Mouse (Mus musculus): ENCODE results near the gene Msh5. TPM values are rescaled to one million over a fixed set of nuclear protein-coding genes. Genes with fewer than 3 reads are reported as not detected.

Msh5 gene
- total and polyA plus RNA-seq, 3 experiments = 26.3 to 29.0 TPM; not detected in 1

- H3K79me2 ChIP-seq (ENCODE audit: control insufficient read depth, insufficient read depth, low read length, poor library complexity) = peaks cover 30% of the 10 kb centered on the region
- no peaks in the 10 kb centered on the region for H3K9me3 ChIP-seq (replicated peaks; ENCODE audit: insufficient read depth, low read length)
- TF ChIP-seq POLR2AphosphoS2 (IDR thresholded peaks at IDR 0.05; ENCODE audit: low read length) (no peak), TBP (IDR thresholded peaks at IDR 0.05; ENCODE audit: low read depth, low read length) (peak; percentile 30; the same call in 1 of the 2 replicates)
- peak overlapping the region; percentile 99 for H3K9ac ChIP-seq (ENCODE audit: control insufficient read depth, low read depth, low read length, poor library complexity, severe bottlenecking)
- DNase-seq (ENCODE audit: low read depth, low spot score) = peak; percentile 49
- H3K27me3 ChIP-seq (ENCODE audit: control insufficient read depth in 1 of 2, insufficient read depth in 2 of 2, low read length in 2 of 2) = no peaks in the 10 kb centered on the region
- H3K4me3 ChIP-seq (ENCODE audit: control insufficient read depth in 1 of 2, insufficient read depth in 1 of 2, low read depth in 2 of 2, low read length in 2 of 2) = peak overlapping the region; percentile 88 to 89
- no peaks in the 10 kb centered on the region; a peak in 1 of 4 replicates for H3K4me1 ChIP-seq (ENCODE audit: control insufficient read depth in 1 of 2, insufficient read depth in 2 of 2, low read length in 2 of 2)
- H3K27ac ChIP-seq (ENCODE audit: control insufficient read depth, low read depth, low read length) = peak overlapping the region; percentile 94
- peaks cover 0 to 6% of the 10 kb centered on the region in 2 experiments; a peak in 2 of 4 replicates for H3K36me3 ChIP-seq (ENCODE audit: control insufficient read depth in 1 of 2, insufficient read depth in 2 of 2, low read length in 2 of 2)
Measured at GRCm38 (mm10) chr17:34982328-34982727, 64.2 kb downstream of the Msh5 start.

- H3K9ac ChIP-seq (ENCODE audit: control insufficient read depth, low read depth, low read length, poor library complexity, severe bottlenecking) = peak within 1 kb of the TSS; percentile 99
- H3K4me3 ChIP-seq (ENCODE audit: control insufficient read depth in 1 of 2, insufficient read depth in 1 of 2, low read depth in 2 of 2, low read length in 2 of 2) = peak within 1 kb of the TSS; percentile 88 to 89
- H3K27ac ChIP-seq (ENCODE audit: control insufficient read depth, low read depth, low read length) = peak within 1 kb of the TSS; percentile 94
- H3K9me3 ChIP-seq (replicated peaks; ENCODE audit: insufficient read depth, low read length) = no peaks in the 10 kb centered on the region
- H3K4me1 ChIP-seq (ENCODE audit: control insufficient read depth in 1 of 2, insufficient read depth in 2 of 2, low read length in 2 of 2) = no peaks in the 10 kb centered on the region; a peak in 1 of 4 replicates
- H3K79me2 ChIP-seq (ENCODE audit: control insufficient read depth, insufficient read depth, low read length, poor library complexity) = peaks cover 30% of the 10 kb centered on the region
- no peaks in the 10 kb centered on the region for H3K27me3 ChIP-seq (ENCODE audit: control insufficient read depth in 1 of 2, insufficient read depth in 2 of 2, low read length in 2 of 2)
- H3K36me3 ChIP-seq (ENCODE audit: control insufficient read depth in 1 of 2, insufficient read depth in 2 of 2, low read length in 2 of 2) = peaks cover 0 to 6% of the 10 kb centered on the region in 2 experiments; a peak in 2 of 4 replicates
- DNase-seq (ENCODE audit: low read depth, low spot score) = peak; percentile 90
- 0 out of 2 replicates have a peak, but pooled peaks have one; percentile 49 for TF ChIP-seq E2F4 (IDR thresholded peaks at IDR 0.05; ENCODE audit: borderline replicate concordance, low read depth, low read length)
- TF ChIP-seq TAL1 (IDR thresholded peaks at IDR 0.05; ENCODE audit: low read length) = no peak
- TF ChIP-seq MAX (IDR thresholded peaks at IDR 0.05; ENCODE audit: low read length) = peak; percentile 81
- peak; percentile 35; the same call in 1 of the 2 replicates for TF ChIP-seq KAT2A (conservative IDR thresholded peaks at IDR 0.05; ENCODE audit: low read depth, low read length)
- no peak for TF ChIP-seq GATA1 (IDR thresholded peaks at IDR 0.05; ENCODE audit: low read depth, low read length)
- no peak for TF ChIP-seq ZC3H11A (IDR thresholded peaks at IDR 0.05; ENCODE audit: low read depth, low read length)
- TF ChIP-seq CHD2 (IDR thresholded peaks at IDR 0.05; ENCODE audit: low read length) = no peak
- TF ChIP-seq MAFK (IDR thresholded peaks at IDR 0.05; ENCODE audit: borderline replicate concordance, low read depth, low read length) = no peak
- peak; percentile 81 for TF ChIP-seq ELF1 (IDR thresholded peaks at IDR 0.05; ENCODE audit: low read depth, low read length)
- TF ChIP-seq GABPA (IDR thresholded peaks at IDR 0.05; ENCODE audit: low read depth, low read length) = no peak
- no peak for TF ChIP-seq POLR2AphosphoS5 (IDR thresholded peaks at IDR 0.05; ENCODE audit: borderline replicate concordance, low read depth, low read length)
- no peak for TF ChIP-seq USF1 (IDR thresholded peaks at IDR 0.05; ENCODE audit: low read depth, low read length)
- TF ChIP-seq POLR2AphosphoS2 (IDR thresholded peaks at IDR 0.05; ENCODE audit: low read length) = peak; percentile 77; the same call in 1 of the 2 replicates
- peak; percentile 94 for TF ChIP-seq NRF1 (IDR thresholded peaks at IDR 0.05; ENCODE audit: insufficient read depth, low read depth, low read length, poor library complexity, severe bottlenecking)
- TF ChIP-seq MYB (IDR thresholded peaks at IDR 0.05; ENCODE audit: low read depth, low read length) = no peak
- peak; percentile 88 for TF ChIP-seq MYC (IDR thresholded peaks at IDR 0.05; ENCODE audit: low read depth, low read length)
- TF ChIP-seq ZMIZ1 (IDR thresholded peaks at IDR 0.05; ENCODE audit: low read depth, low read length) = 0 out of 2 replicates have a peak, but pooled peaks have one; percentile 32
- TF ChIP-seq SIN3A (IDR thresholded peaks at IDR 0.05; ENCODE audit: low read length) = peak; percentile 82; the same call in 1 of the 2 replicates
- no peak for TF ChIP-seq CHD1 (IDR thresholded peaks at IDR 0.05; ENCODE audit: low read depth, low read length)
- no peak for TF ChIP-seq ZKSCAN1 (IDR thresholded peaks at IDR 0.05; ENCODE audit: low read depth, low read length)
- TF ChIP-seq UBTF (IDR thresholded peaks at IDR 0.05; ENCODE audit: borderline replicate concordance, insufficient read depth, low read depth, low read length) = no peak
- peak; percentile 80 for TF ChIP-seq HCFC1 (IDR thresholded peaks at IDR 0.05; ENCODE audit: low read depth, low read length)
- peak; percentile 89 for TF ChIP-seq MXI1 (IDR thresholded peaks at IDR 0.05; ENCODE audit: low read depth, low read length)
- TF ChIP-seq TCF12 (IDR thresholded peaks at IDR 0.05; ENCODE audit: low read depth, low read length) = no peak
- TF ChIP-seq CTCF (IDR thresholded peaks at IDR 0.05 in 2 of 3, conservative IDR thresholded peaks at IDR 0.05 in 1 of 3; ENCODE audit: control insufficient read depth in 1 of 3, insufficient read depth in 1 of 3, low read depth in 2 of 3, low read length in 3 of 3, poor library complexity in 1 of 3, severe bottlenecking in 1 of 3) = no peak
- TF ChIP-seq USF2 (IDR thresholded peaks at IDR 0.05; ENCODE audit: borderline replicate concordance in 1 of 2, insufficient read depth in 1 of 2, low read depth in 1 of 2, low read length in 2 of 2) = no peak
- TF ChIP-seq BHLHE40 (IDR thresholded peaks at IDR 0.05; ENCODE audit: borderline replicate concordance, low read depth, low read length) = no peak
- 0 out of 2 replicates have a peak, but pooled peaks have one; percentile 75 for TF ChIP-seq TBP (IDR thresholded peaks at IDR 0.05; ENCODE audit: low read depth, low read length)
- TF ChIP-seq MEF2A (IDR thresholded peaks at IDR 0.05; ENCODE audit: extremely low read depth, insufficient replicate concordance, low read depth, low read length, poor library complexity, severe bottlenecking) = no peak
Measured at GRCm38 (mm10) chr17:34981690-34982180, 64.8 kb downstream of the Msh5 start, which contains the start of gene Lsm2. Gene Lsm2 (plus strand): TSS chr17:34981862.

Measured in MEL (cell line).